Mouse (Mus musculus) cerebellum, adult 2 months (tissue): ENCODE measurements at regions not wholly inside any gene's neighbourhood (a gene's known extent, or its start where the extent isn't known, plus 50 kb on each side); places are given as distances from the start of the nearest gene placed in this dataset.

Experiments
- CTCF ChIP-seq: fragments of 200-500 bp; IDR thresholded peaks from 2 replicates; pipeline ENCODE4 v1.5.1; 2011; ENCODE audit warnings: low read depth, mild to moderate bottlenecking, control low read depth, low read length, moderate library complexity, borderline replicate concordance; ENCODE audit not compliant: insufficient read depth
- POLR2A ChIP-seq: fragments of 200-500 bp; IDR thresholded peaks from 2 replicates; pipeline ENCODE4 v1.6.1; 2011; ENCODE audit warnings: low read length, control low read depth, borderline replicate concordance; ENCODE audit not compliant: insufficient read depth

DNA sequence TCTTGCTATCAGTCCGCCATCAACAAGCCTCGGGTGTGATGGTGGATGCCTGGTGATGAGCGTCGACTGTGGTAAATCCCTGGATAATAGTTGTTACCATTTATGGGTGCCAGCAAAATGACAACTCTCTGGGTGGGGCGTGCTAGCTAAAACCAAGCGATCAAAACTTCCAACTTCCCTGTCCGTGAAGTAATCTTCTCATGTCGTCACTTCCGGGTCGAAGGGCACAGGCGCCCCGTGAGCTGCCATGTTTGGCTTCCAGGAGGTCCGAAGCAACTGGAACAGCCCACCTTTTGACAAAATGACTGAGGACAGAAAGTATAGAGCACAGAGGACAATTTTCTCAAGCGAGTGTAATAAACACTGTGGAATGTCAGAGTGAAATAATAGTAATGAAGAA lies 62.5 kb upstream of the Ubl3 start:
- TF ChIP-seq POLR2A (no peak), CTCF (no peak)
